Mouse (Mus musculus): ENCODE measurements around the gene Zfp804a.

Zfp804a gene

DNA sequence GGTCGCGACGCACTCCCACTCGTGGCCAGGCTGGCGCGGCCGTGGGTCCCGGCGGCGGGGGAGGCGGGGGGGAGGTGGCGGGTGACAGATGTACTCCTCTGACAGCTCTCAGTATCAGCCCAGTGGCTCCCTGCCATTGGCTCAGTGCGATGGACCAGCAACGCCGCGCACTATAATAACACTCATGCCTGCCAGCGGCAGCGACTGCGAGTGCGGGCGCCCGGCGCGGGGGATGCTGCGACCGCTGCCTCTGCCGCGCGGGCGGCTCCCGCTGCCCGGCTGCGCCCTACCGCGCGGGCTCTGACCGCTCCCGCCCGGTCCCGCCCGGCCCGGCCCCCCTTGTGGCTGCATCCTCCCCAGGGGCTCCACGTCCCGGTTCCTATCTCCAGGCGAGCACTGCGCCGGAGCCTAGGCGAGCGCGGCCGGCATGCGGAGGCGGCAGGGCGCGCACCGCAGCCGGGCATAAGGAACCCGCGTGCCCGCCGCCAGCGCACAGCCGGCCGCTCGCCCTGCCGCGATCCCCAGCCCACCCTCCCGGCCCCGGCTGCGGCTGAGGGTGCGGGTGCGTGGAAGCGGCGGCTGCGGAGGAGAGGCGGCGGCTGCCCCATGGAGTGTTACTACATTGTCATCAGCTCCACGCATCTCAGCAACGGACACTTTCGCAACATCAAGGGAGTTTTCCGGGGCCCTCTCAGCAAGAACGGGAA, at the start of gene Zfp804a:
Zfp804a (plus strand) TSS at position 38 of the 707 bp plus-strand sequence.
- DNase-seq (ENCODE audit: low spot score in 2 of 2): no peak

DNA sequence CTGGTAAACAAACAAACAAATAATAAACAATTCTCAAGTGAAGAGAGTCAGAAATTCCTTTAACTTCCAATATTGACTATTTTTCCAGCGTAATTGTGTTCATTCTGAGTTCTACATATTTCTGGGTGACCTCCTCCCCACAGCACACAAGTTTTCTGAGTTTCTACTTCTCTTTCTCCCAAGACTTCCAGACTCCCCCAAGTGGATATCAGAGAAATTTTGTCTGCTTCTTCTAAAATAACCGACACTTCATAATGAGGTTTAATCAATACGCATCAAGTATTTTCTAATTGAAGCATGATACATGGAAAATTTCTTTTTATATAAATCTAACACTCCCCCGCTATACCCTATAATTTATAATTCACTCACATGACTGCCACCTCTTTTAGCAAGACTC, 1.4 kb upstream of the Zfp804a start:
- no peak for DNase-seq (ENCODE audit: low spot score in 2 of 2)

DNA sequence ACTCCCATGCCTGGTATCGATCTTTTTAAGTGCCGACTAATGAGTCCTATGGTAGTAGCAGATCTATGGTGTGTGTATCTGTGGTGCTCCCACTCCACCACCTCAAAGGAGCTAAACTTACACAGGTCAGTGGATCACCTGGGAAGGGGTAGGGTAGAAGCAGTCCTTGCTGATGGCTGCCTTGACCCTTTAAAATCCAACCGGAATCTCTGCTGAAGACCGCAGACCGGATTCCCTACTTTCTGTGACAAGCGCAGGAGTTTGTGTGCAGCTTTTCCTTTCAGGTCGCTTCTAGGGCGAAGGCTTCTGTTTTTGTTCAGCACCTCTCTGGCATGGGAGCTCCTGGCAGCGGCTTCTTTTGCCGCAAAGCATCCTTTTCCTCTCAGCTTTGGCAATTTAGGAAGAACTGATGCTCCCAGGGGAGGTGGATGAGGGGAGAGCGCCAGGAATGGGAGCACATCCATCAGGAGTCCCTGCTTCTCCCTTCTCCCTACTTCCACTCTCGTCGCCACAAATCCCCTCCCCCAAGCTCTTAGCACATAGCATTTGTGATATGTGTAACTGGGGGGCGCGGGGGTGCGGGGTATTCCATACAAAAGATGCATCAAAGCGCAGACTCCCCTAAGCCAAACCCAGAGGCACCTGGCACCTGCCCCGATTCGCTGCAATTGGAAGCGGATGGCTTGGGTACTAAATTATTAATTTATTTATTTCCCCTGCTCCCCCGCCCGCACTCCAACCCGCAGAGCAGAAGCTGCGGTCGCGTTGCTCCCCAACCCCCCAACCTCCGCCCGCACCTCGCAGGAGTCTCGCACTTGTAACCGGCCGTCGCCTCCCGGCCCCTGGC, 461 bp upstream of the Zfp804a start:
- DNase-seq (ENCODE audit: low spot score in 2 of 2): no peak

DNA sequence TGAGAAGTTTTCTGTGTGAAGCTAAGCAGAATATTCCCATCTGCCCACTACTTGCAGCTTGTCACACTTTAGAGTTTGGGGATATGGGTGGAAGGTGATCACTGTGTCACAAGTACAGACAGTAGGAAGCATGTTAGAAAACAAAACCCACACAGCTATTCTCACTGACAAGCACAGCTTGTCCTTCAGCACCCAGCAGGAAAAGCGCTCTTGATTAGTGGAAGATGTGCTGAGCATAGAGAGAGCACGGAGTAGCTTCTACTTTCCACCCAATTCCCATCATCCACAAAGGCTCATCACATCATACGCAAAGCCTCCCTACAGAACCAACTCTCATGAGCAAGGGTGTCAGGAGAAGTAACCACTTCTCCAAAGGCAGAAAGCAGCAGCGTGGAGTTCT, 1.4 kb downstream of the Zfp804a start:
- DNase-seq (ENCODE audit: low spot score in 2 of 2): no peak

DNA sequence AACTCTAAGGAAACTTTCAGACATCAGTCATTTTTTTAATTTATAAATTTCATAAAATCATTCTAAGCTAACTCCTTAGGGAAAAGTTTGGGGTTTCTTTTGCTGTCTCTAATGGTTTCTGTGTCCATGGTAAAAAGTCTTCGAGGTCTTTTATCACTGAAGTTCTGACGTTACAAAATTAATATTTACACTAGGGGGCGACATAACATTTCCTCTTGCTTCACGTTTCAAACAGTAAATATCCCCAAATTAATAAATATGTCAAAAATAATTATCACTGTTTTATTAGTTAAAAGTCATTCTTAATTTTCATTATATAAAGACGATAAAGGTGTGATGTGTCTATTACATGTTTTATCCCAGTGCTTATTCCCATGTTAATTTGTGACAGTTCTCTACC, 11.6 kb downstream of the Zfp804a start:
- no peak for DNase-seq (ENCODE audit: low spot score in 2 of 2)

DNA sequence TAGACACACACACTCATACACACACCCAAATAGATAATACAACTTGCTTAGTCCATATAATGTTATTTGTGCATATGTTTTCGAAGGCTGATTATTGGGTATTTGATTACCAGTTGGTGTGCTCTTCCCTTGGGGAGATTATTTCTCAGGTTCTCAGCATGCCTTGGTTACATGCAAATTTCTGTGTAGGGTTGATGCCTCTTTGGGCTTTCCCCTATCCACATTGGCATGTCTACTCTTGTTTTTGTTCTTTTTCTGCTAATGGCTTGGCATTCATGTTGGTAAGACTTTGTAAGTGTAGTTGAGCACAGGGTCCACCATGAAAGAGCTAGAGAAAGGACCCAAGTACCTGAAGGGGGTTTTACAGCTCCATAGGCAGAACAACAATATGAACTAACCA, 14.9 kb downstream of the Zfp804a start:
- DNase-seq (ENCODE audit: low spot score in 2 of 2): no peak

DNA sequence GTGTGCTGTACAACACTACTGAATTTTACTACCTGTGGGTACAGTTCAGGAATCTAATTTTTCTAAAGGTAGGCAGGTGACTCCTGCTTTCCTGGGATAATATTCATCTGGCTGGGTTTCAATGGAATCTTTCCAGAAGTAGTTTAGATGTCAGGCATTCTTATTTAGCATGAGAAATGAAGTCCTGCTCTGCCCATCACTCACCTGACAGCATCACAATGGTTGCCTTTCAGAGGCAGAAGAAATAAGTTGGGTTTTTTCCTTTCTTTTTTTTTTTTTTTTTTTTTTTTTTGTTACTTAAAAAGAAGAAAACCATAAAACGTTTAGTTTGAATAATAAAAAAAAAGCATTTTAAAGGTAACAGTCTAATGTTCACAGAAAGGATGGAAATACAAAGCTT, 16.1 kb downstream of the Zfp804a start:
- DNase-seq (ENCODE audit: low spot score in 2 of 2): no peak

DNA sequence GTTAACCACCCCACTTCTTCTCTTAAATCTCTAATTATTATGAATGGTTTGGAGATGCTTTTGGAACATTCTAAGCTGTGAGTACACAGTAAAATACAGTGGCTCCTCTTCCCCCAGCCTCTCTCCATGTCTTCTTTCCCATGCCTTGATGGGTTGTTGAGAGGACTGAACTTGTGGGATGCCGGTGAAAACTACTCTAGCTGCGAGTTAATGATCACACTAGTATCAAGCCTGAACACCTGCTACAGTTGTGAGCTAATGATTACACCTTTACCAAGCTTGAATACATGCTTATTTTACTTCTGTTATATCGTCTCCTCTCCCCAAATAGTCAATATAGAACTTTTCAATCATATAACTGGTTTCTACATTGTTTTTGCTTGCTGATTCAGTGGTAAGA, 23.9 kb downstream of the Zfp804a start:
- DNase-seq (ENCODE audit: low spot score in 2 of 2): no peak

DNA sequence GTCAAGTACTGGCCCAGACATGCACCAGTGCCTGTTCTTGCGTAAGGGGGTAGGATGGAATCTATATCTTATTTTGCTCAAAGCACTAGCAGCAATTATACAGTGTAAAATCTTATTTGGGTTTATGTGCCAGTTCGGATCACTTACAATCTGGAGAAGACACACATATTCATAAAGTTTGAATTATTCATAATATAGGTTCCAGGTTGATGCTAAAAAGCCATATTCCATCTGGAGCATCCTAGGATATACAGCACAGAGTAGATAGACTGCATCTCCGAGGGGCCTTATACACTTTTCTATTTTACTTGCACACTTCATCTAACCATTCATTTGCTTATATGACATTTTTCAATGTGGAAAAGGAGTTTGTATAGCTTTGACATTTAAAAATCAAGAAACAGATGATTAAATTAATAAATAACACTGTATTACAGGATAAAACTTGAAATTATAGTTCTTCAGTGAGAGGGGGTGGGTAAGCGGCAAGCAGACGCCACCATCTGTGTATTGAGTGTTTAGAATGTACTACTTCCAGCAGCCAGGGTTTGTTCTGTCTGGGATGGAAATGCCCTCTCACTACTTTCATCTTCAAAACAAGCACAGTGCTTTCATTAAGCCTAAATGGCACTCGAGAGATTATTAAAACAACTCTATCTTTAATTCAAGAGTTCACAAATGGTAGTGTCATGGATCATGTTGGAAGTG, 25.4 kb downstream of the Zfp804a start:
- no peak for DNase-seq (ENCODE audit: low spot score in 2 of 2)

DNA sequence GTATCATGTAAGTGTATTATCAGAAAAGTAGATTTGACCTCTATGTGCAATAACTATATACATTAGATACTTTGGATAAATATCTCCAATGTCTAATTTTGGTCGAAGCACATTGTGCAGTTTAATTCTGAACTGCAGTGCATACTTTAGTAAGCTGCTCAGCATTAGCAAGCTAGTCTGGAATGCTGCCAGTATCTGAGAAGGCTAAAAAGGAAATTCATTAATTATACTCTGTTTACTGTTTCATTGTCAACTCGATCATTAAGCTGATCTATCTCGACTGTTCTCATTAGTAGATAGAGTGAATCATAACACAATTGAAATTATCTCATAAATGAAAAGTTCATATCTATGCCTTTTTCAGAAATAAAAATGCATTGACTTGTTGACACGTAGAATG, 27.7 kb downstream of the Zfp804a start:
- no peak for DNase-seq (ENCODE audit: low spot score in 2 of 2)

DNA sequence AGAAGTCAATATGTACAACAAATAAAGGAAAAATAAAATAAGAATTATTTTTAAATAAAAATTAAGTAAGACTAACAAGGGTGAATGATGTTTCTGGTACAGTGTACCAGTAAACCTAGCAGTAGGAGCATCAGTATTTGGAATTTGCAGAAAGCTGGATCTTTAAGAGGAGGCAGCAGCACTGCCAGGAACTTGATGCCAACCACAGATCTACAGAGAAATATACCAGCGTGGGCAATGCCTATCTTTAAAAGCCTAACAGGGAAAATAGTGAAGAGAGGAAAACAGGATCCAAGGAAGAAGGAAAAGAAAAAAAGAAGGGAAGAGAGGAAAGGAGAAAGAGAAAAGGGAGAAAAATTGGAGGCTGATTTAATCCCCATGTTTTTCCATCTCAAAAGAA, 60.1 kb downstream of the Zfp804a start:
- DNase-seq (ENCODE audit: low spot score in 2 of 2): no peak

DNA sequence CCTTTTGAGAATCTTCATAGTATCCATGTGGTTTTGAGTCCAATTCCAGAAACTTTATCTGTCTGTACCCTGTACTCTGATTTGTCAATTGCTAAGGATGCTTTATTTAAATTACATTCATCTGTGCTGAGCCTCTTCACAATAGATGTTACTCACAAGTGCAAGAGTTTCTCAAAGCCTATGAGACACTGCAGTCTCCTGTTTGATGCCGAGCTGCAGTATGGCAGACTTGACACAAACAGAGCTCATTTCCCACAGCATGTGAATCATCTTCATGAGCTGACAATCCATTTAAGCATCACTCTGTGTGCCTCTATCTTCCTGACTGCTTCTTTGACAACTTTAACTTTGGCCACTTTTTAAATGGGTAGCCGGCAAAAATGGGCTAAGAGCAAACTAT, 60.6 kb downstream of the Zfp804a start:
- DNase-seq (ENCODE audit: low spot score in 2 of 2): no peak

DNA sequence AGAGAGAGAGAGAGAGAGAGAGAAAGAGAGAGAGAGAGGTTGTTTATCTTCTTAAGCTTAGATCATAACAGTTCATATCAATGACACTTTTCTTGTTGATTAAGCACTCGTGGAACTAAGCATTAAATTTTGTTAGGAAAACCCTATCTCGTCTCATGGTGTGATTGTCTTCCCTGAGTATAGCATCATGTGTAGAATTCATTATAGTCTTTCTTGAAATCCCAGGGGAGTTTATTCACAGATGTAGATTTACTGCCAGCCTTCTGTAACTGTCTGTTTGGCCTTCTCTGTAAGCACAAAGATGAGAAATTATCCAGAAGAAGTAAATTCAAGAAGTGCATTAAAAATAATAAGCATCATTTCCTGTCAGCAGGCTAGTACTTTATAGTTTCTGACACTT, 66.6 kb downstream of the Zfp804a start:
- no peak for DNase-seq (ENCODE audit: low spot score in 2 of 2)

DNA sequence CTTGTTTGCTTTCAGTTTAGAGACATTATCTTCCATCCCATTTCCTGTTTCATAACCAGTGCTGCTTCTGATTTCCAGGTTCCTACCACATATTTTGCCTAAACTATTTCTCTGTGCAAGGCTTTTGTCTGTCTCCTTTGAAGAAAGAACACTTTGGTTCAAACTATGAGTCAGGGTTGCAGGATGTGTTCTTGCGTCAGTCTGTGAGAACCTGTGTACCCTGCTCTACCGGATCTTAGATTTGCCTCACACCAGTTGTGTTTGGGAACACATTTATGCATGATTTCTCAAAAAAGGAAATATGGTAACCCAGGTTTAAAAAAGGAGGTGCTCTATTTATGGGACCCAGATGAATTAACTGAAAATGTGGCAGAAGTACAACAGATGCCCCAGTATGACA, 125.7 kb downstream of the Zfp804a start:
- DNase-seq (ENCODE audit: low spot score in 2 of 2): peak; percentile 10 to 30

DNA sequence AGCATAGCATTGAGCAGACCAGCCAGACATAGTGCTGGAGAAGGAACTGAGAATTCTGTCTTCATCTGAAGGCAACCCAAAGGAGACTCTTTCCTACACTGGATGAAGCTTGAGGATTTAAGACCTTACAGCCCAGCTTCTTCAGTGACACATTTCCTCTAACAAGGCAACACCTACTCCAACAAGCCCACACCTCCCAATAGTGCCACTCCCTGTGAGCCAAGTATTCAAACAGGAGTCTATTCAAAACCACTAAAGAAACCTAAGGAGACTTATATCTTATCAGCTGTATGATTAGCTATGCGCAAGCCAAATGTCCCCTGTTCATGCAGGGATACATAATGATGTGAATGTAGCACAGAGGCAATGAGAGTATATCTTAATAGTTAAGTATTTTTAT, 128.0 kb downstream of the Zfp804a start:
- no peak for DNase-seq (ENCODE audit: low spot score in 2 of 2)

DNA sequence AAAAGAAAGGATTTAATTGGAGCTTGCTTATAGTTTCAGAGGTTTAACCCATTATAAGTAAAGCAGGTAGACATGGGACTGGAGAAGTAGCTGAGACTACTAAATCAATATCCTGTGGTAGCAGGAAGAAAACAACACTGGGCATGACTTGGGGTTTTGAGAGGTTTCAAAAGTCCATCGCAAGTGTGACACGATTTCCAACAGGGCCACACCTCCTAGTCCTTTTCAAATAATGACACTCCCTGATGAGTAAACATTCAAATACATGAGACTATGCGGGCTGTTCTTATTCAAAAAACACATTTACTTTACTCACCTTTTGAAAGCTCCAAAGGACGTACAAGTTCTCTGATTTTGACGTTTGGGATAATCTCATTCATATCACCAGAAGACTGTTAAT, 146.9 kb downstream of the Zfp804a start:
- DNase-seq (ENCODE audit: low spot score in 2 of 2): no peak

DNA sequence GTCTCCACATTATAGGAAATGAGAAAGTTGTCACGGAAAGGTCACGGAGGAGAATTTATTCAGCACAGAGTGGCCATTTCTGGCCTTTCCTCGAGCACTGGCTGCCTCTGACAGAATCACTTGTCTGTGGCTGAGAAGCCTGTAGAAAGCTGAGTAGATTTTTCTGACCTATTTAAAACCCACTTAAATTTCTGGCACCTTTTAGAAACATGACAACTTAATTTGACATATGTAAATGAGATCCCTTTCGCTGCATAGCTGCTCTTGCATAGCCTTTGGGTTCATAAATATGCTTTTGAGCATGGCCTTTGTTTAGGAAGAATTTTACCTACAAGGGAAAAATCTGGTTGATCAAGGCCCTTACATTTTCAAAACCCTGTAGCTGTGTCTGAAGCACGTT, 147.6 kb downstream of the Zfp804a start:
- no peak for DNase-seq (ENCODE audit: low spot score in 2 of 2)

DNA sequence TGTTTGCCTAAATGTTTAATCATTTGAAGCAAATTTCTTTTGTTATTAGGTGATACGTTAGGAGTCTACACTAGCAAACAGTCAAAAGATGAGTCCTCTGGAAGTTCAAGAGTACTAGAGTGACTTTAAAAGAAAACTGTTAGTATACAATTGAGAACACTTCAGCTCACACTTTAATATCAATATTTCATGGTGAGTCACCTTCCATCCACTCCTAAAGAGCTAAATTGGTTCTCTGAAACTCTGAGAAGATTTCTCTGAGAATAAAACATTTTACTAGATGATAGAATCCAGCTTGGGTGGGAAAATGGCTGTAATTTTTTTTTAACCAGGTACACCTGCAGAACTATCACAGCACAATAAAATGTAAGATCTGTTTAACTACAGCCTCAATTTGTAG, 157.6 kb downstream of the Zfp804a start:
- DNase-seq (ENCODE audit: low spot score in 2 of 2): no peak

DNA sequence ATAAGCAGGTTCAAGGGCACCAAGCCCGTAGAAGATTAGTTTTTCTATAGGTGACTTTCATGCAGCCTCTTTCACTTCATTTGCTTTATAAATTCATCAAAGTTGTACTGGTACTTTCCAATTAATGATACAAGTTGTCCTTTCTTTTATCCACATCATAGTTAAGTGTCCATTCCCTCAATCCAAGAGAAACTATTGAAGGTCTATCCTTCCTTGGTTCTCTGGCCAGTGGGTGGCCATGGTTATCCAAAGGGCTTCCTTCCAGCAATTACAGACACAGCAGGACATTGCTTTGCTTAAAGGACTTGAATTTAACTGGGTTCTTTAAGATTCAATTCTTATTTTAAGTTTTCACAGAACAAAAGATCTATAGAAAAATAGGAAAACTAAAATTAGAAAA, 158.9 kb downstream of the Zfp804a start:
- no peak for DNase-seq (ENCODE audit: low spot score in 2 of 2)

DNA sequence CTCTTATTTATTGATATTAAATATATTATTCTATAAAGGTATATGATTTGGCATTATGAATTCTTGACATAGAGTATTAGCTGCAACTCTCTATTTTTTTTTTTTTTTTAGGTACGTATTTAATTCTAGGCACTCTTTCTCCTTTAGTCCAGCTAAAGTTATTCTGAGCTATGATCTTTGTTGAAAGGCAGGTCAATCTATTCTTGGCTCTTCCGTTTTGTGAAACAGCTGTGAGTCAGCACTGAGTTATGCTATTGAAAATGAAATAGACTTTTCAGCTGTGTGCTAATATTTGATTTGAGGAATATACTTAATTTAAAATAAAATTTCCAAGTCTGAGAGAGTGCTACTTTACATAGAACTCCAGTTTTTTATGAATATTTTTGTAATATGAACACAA, 164.9 kb downstream of the Zfp804a start:
- DNase-seq (ENCODE audit: low spot score in 2 of 2): no peak

DNA sequence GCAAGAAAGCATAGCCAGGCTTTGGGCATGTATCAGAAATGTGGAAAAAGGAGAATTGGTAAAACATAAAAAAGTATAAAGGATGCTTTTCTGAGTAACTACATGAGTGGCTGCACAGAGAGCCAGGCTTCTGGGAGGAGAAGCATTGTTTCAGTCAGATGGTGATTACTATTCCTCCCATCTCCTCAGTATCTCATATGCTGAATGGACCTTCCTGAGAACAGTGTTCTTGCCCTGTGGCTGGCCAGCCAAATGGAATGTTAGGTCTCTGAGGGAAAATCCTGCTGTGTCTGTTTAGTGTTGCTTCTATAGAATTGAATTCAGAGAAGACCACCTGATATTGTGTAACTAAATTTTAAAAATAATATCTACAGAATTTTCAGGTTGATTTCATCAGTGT, 193.0 kb downstream of the Zfp804a start:
- no peak for DNase-seq (ENCODE audit: low spot score in 2 of 2)

DNA sequence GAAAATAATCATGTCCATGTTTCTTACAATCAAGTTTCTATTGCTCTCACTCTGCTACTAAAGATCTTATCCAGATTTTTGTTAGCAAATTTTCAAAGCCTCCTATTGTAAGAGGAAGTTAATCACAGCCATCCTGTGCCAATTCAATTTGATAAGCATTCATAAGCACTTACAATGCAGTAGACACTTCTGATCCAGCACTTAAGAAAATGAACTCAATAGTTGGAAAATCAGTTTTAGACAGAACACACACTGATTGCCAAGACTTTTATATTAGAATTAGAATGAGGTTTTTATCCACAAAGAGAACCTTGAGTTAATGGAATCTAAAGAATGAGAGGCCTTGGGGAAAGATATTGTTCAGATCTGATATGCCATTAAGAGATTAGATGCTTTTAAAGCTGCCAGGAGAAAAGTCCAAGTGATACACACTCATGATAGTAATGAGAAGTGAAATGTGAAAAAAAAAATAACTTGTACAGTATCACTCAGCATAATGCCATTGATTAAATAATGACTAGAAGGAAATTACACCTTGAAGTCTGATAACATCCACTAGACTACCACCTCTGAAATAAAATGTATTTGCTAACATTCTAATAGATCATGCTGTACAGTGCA, 194.0 kb downstream of the Zfp804a start:
- no peak for DNase-seq (ENCODE audit: low spot score in 2 of 2)
